Mouse (Mus musculus): Measurements from ENCODE around the gene 4933405L10Rik. TPM values are rescaled to one million over a fixed set of nuclear protein-coding genes. Genes with fewer than 3 reads are reported as not detected.

Gene 4933405L10Rik
- polyA plus RNA-seq, 1 experiment from 2014 or later: 0.13 TPM

DNA sequence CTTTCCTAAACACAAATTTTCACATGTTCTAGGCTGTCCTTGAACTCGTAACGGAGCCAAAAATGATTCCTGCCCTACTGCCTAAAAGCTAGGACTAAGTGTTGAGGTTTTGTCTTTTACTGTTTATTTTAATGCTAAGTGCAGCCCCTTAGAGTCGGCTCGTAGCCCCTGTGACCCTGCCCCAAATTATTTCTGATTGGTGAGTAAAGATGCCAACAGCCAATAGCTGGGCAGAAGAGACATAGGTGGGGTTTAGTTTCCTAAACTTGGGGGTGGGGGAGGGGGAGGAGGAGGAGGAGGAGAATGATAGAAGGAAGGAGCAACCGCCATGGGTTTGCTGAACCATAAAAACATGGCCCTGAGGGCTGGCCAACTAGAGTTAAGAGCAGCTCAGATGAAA is 18.3 kb downstream of the 4933405L10Rik start:
- Histone ChIP-seq H3K27me3 (no peaks in the 10 kb centered on the region), H3K4me3 (replicated peaks) (no peak overlapping the region), H3K27ac (no peak overlapping the region), H3K4me1 (replicated peaks) (no peaks in the 10 kb centered on the region), H3K36me3 (peaks cover 57% of the 10 kb centered on the region), H3K4me2 (replicated peaks) (no peak overlapping the region), H3K9ac (replicated peaks) (no peak overlapping the region), H3K9me3 (no peaks in the 10 kb centered on the region)
- no peak for ATAC-seq
- 89% methylated on average over 5 of the region's 5 CpGs for WGBS

GRCm38 (mm10) chr8:105727397-105728124 is 20.1 kb downstream of the 4933405L10Rik start:
- H3K4me1 ChIP-seq (replicated peaks): no peaks in the 10 kb centered on the region
- no peak overlapping the region for H3K9ac ChIP-seq (replicated peaks)
- no peaks in the 10 kb centered on the region for H3K27me3 ChIP-seq
- H3K36me3 ChIP-seq: peaks cover 48% of the 10 kb centered on the region
- no peak overlapping the region for H3K4me3 ChIP-seq (replicated peaks)
- H3K27ac ChIP-seq: no peak overlapping the region
- no peaks in the 10 kb centered on the region for H3K9me3 ChIP-seq
- no peak for ATAC-seq
- H3K4me2 ChIP-seq (replicated peaks): no peak overlapping the region
- 93% methylated on average over 18 of the region's 18 CpGs for WGBS

DNA sequence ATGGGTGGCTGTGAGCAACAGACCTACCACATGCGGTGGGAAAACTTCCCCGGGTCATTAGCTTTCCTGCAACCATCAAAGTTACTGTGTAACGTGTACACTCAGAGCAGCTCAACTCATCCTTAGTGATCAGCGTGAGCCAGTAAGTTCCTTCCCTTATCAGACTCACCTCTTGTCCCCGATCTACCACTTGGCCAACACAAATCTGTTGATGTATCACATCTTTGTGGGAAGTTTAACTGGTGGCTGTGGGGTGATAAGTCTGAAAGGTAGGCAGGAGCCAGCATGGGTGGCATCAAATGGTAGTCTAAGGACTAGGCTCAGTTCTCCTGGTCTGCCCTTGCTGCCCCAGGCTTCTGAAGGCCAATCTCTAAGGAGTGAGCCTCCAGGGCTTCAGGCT is 24.7 kb downstream of the 4933405L10Rik start:
- no peak overlapping the region for H3K9ac ChIP-seq (replicated peaks)
- 96% methylated on average over 5 of the region's 5 CpGs for WGBS
- ATAC-seq: no peak
- H3K4me2 ChIP-seq (replicated peaks): no peak overlapping the region
- H3K36me3 ChIP-seq: peaks cover 18% of the 10 kb centered on the region
- H3K4me1 ChIP-seq (replicated peaks): no peaks in the 10 kb centered on the region
- H3K27ac ChIP-seq: no peak overlapping the region
- no peaks in the 10 kb centered on the region for H3K27me3 ChIP-seq
- no peak overlapping the region for H3K4me3 ChIP-seq (replicated peaks)
- H3K9me3 ChIP-seq: no peaks in the 10 kb centered on the region

DNA sequence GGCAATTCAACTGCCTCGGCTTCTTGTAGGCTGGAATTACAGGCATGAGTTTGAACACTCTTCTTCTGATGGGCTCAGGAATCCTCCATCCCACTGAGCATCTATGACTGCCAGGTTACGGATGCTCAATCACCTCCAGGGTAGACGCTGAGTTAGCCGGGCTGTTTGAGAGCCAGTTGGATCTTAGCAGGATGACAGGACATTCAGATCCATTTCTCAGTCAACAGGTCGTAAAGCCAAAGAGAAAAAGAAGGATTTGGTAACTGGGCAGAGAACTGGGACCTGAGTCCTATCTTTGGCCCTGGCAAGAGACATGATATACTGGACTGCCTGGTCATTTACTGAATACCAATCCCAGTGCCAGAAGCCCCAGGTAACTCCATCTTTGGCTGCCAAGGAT is 31.8 kb downstream of the 4933405L10Rik start:
- Histone ChIP-seq H3K4me3 (replicated peaks) (no peak overlapping the region), H3K27me3 (no peaks in the 10 kb centered on the region), H3K4me1 (replicated peaks) (no peaks in the 10 kb centered on the region), H3K9me3 (no peaks in the 10 kb centered on the region), H3K36me3 (no peaks in the 10 kb centered on the region), H3K9ac (replicated peaks) (no peak overlapping the region), H3K27ac (no peak overlapping the region), H3K4me2 (replicated peaks) (no peak overlapping the region)
- no peak for ATAC-seq
- 93% methylated on average over 5 of the region's 5 CpGs for WGBS

GRCm38 (mm10) chr8:105743301-105743700 is 35.8 kb downstream of the 4933405L10Rik start:
- Histone ChIP-seq H3K9ac (replicated peaks) (no peak overlapping the region), H3K36me3 (0 out of 2 replicates have a peak, but pooled peaks cover 4% of the 10 kb centered on the region), H3K4me3 (replicated peaks) (no peak overlapping the region), H3K27ac (no peak overlapping the region), H3K4me2 (replicated peaks) (no peak overlapping the region), H3K27me3 (no peaks in the 10 kb centered on the region), H3K4me1 (replicated peaks) (peaks cover 4% of the 10 kb centered on the region), H3K9me3 (no peaks in the 10 kb centered on the region)
- 95% methylated on average over 4 of the region's 4 CpGs for WGBS
- no peak for ATAC-seq

GRCm38 (mm10) chr8:105750606-105751005 is 43.2 kb downstream of the 4933405L10Rik start:
- peak overlapping the region; percentile 31 for H3K4me2 ChIP-seq (replicated peaks)
- peaks cover 50% of the 10 kb centered on the region for H3K4me1 ChIP-seq (replicated peaks)
- H3K4me3 ChIP-seq (replicated peaks): no peak overlapping the region
- H3K9me3 ChIP-seq: no peaks in the 10 kb centered on the region
- H3K27ac ChIP-seq: 0 out of 2 replicates have a peak overlapping the region, but pooled peaks have one; percentile 11
- H3K27me3 ChIP-seq: no peaks in the 10 kb centered on the region
- no peak overlapping the region for H3K9ac ChIP-seq (replicated peaks)
- 0 out of 2 replicates have a peak, but pooled peaks cover 4% of the 10 kb centered on the region for H3K36me3 ChIP-seq
- ATAC-seq: peak; percentile 53; the same call in 1 of the 2 replicates
- WGBS: 14% methylated on average over 11 of the region's 11 CpGs

DNA sequence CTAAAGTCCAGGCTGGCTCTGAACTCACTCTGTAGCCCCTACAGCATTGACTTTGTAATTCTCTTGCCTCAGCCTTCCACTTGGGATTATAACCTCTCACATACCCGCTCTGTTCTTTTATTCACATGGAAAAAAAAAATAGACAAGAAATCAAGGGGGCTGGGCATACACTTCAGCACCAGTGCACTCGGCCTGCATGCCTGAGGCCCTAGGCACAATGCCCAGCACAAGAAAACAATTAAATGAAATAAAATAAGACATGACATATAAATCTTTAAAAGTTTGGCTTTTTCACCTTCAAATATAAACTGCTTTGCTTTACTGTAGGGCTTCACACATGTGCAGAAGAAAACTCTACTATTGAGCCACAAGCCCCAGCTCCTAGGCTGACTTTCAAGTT is 46.5 kb downstream of the 4933405L10Rik start:
- H3K9ac ChIP-seq (replicated peaks): no peak overlapping the region
- WGBS: 67% methylated on average over 2 of the region's 2 CpGs
- ATAC-seq: no peak
- H3K4me1 ChIP-seq (replicated peaks): peaks cover 58% of the 10 kb centered on the region
- H3K9me3 ChIP-seq: no peaks in the 10 kb centered on the region
- no peak overlapping the region for H3K4me3 ChIP-seq (replicated peaks)
- no peaks in the 10 kb centered on the region for H3K36me3 ChIP-seq
- no peak overlapping the region for H3K4me2 ChIP-seq (replicated peaks)
- H3K27me3 ChIP-seq: no peaks in the 10 kb centered on the region
- no peak overlapping the region for H3K27ac ChIP-seq

DNA sequence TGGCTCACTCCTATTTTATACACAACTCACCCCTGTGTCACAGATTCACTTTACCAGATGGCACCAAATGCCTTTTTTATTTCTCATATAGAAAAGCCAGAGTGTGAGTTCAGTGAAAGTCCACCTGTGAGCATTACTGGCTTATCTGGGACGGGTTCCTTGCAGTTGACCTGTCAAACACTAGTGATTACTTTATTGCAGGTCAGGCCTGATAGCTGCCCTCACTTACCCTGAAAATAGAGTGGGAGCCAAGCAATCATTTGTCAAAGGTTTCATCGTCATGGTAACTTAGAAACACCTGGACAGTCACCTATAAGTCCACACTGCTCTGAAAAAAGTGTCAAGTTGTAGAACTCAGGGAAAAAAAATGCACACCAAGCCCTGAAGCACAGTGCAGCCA is 47.2 kb downstream of the 4933405L10Rik start:
- Histone ChIP-seq H3K27ac (no peak overlapping the region), H3K4me1 (replicated peaks) (peaks cover 59% of the 10 kb centered on the region), H3K36me3 (no peaks in the 10 kb centered on the region), H3K4me2 (replicated peaks) (no peak overlapping the region), H3K9ac (replicated peaks) (no peak overlapping the region), H3K4me3 (replicated peaks) (no peak overlapping the region), H3K9me3 (no peaks in the 10 kb centered on the region), H3K27me3 (no peaks in the 10 kb centered on the region)
- 87% methylated on average over 2 of the region's 2 CpGs for WGBS
- no peak for ATAC-seq

DNA sequence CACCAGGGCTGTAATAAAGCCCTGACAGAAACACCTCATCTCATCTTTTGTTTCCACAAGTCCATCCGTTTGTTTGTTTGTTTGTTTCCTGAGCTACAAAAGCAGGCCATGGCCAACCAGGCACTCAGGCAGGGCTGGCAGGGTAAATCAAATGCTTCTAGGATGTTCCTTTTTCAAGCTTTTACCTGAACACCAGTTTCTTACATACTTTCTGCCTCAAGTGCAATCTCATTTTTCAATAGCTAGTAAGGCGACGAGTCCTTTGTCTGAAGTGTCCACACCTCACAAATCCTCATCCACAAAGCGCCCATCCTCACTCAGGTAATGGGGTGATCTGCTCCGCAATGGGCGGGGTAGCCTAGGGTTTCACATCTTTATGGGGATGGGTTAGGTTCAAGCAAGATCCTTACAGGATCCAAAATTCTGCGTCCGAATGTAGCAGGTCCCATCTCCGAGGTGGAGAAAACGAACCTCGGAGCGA is 50.4 kb downstream of the 4933405L10Rik start:
- no peaks in the 10 kb centered on the region for H3K9me3 ChIP-seq
- peak overlapping the region; percentile 71 for H3K4me2 ChIP-seq (replicated peaks)
- peak overlapping the region; percentile 95 for H3K9ac ChIP-seq (replicated peaks)
- H3K36me3 ChIP-seq: no peaks in the 10 kb centered on the region
- peak overlapping the region; percentile 96 for H3K27ac ChIP-seq
- H3K27me3 ChIP-seq: no peaks in the 10 kb centered on the region
- peaks cover 35% of the 10 kb centered on the region for H3K4me1 ChIP-seq (replicated peaks)
- peak overlapping the region; percentile 93 for H3K4me3 ChIP-seq (replicated peaks)
- 2% methylated on average over 12 of the region's 12 CpGs for WGBS
- no peak; the same call in 1 of the 2 replicates for ATAC-seq

- Histone ChIP-seq H3K36me3 (no peaks in the 10 kb centered on the region), H3K27me3 (no peaks in the 10 kb centered on the region), H3K4me1 (replicated peaks) (peaks cover 35% of the 10 kb centered on the region), H3K27ac (peak within 1 kb of the TSS; percentile 96), H3K9ac (replicated peaks) (peak within 1 kb of the TSS; percentile 95), H3K4me3 (replicated peaks) (peak within 1 kb of the TSS; percentile 93), H3K9me3 (no peaks in the 10 kb centered on the region), H3K4me2 (replicated peaks) (peak within 1 kb of the TSS; percentile 71)
- peak; percentile 98 for ATAC-seq
- WGBS: 3% methylated on average over 57 of the region's 57 CpGs
Measured at GRCm38 (mm10) chr8:105758277-105759108, 51.0 kb downstream of the 4933405L10Rik start, which contains the start of gene Gfod2. Gene Gfod2 (minus strand): TSS chr8:105758664.
